Mouse (Mus musculus) stomach, embryonic 16.5 days (tissue): ENCODE data around the gene Nhsl1. TPM values are rescaled to one million over a fixed set of nuclear protein-coding genes. Genes with fewer than 3 reads are reported as not detected.
"Not testable (repeated sequence)": the region's sequence is repeated elsewhere in the genome, so short reads cannot be mapped to it uniquely, and the experiment has no call there.

ENCODE experiments used
- ATAC-seq: fragments of 200-750 bp; cut with Nextera tagmentation; 2 replicates; pipeline ENCODE4 v1.8.0; 2017; ENCODE audit warnings: moderate number of reproducible peaks, moderate TSS enrichment; ENCODE audit not compliant: insufficient read depth, low FRiP score
- H3K27ac ChIP-seq: fragments of 300-500 bp; sonication (generic); 2 replicates; pipeline ENCODE4 v1.5.1; 2014; ENCODE audit warnings: low read length
- H3K27me3 ChIP-seq: fragments of 300-500 bp; sonication (generic); 2 replicates; pipeline ENCODE4 v1.6.1; 2014; ENCODE audit warnings: low read length, control low read depth, mixed read lengths; ENCODE audit not compliant: control insufficient read depth, insufficient read depth
- H3K36me3 ChIP-seq: fragments of 300-500 bp; sonication (generic); 2 replicates; pipeline ENCODE4 v1.6.1; 2014; ENCODE audit warnings: low read length; ENCODE audit not compliant: control insufficient read depth, insufficient read depth
- H3K4me1 ChIP-seq: fragments of 300-500 bp; sonication (generic); 2 replicates; pipeline ENCODE4 v1.6.1; 2014; ENCODE audit warnings: low read length, control low read depth, mixed read lengths; ENCODE audit not compliant: control insufficient read depth, insufficient read depth
- H3K4me2 ChIP-seq: fragments of 300-500 bp; sonication (generic); 2 replicates; pipeline ENCODE4 v1.6.1; 2014; ENCODE audit warnings: low read depth, low read length, mixed read lengths
- H3K4me3 ChIP-seq: fragments of 300-500 bp; sonication (generic); replicated peaks from 2 replicates; pipeline ENCODE4 v1.5.1; 2014; ENCODE audit warnings: mild to moderate bottlenecking, low read length
- H3K9ac ChIP-seq: fragments of 300-500 bp; sonication (generic); 2 replicates; pipeline ENCODE4 v1.6.1; 2014; ENCODE audit warnings: low read length
- H3K9me3 ChIP-seq: fragments of 300-500 bp; sonication (generic); replicated peaks from 2 replicates; pipeline ENCODE4 v1.6.1; 2016; ENCODE audit warnings: low read length, control low read depth; ENCODE audit not compliant: control insufficient read depth
- WGBS: fragments of 180-500 bp; shearing (Covaris S2); extraction: QIAGEN DNeasy Blood & Tissue Kit; methylation state at CpG from one replicate; pipeline ENCODE4 v1.1.7; 2014; 5-methylcytosine and 5-hydroxymethylcytosine counted together
- polyA plus RNA-seq: library from polyadenylated mRNA; unstranded; fragments of >200 nt; fragmentation: Nextera tagmentation; extraction: Ambion mirVana; gene quantifications from 2 replicates; pipeline ENCODE4 v1.2.1, GENCODE M21; 2015

The Nhsl1 gene
- polyA plus RNA-seq, 1 experiment from 2014 or later, result 7.0 TPM

DNA sequence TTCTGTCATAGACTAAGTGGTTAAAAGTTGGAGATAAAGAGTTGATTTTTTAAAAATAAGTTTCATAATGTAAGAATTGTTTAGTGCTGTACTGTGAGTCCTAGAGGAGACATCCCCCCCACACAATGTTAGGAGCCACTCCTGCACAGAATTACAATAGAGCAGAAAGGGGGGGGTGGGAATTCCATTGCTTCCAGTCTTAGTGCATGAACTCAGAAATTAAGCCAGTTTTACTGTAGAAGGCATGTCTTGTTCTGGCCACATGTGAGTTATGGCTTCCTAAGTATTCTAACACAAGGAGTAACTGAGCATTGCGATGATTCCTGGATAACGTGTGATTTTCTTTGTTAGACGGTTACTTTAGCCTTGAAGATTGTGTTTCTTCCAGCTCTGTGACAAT lies 112.8 kb downstream of the Nhsl1 start:
- H3K36me3 ChIP-seq, result 0 out of 2 replicates have a peak, but pooled peaks cover 6% of the 10 kb centered on the region
- peaks cover 16% of the 10 kb centered on the region for H3K4me1 ChIP-seq
- H3K4me3 ChIP-seq, result peak overlapping the region; percentile 5
- H3K4me2 ChIP-seq, result peak overlapping the region; percentile 28
- ATAC-seq, result no peak
- H3K9ac ChIP-seq, result no peak overlapping the region
- H3K27ac ChIP-seq, result peak overlapping the region; percentile 16; the same call in 1 of the 2 replicates
- WGBS, result 43% methylated on average over 3 of the region's 3 CpGs
- no peaks in the 10 kb centered on the region for H3K27me3 ChIP-seq
- no peaks in the 10 kb centered on the region; the same call in 1 of the 2 replicates for H3K9me3 ChIP-seq

DNA sequence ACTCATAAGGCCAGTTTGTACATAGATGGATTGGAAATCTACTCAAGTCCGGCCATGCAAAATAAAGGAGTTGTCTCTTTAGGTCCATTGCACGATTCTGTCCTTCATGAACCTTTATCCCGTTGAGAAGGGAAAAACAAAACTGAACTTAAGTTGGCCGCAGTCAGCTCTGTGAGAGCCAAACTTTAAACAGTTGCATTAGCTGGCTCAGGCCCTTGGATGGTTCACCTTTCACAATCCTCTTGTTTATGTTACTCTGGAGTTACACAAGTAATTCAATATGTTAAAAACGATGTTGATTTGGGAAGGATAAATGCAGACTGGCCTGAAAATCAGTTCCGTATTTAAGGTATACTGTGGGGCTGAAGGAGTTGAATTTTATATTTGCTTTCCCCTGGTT lies 116.7 kb downstream of the Nhsl1 start:
- peak; percentile 42; the same call in 1 of the 2 replicates for ATAC-seq
- Histone ChIP-seq H3K27ac (peak overlapping the region; percentile 74), H3K4me1 (peaks cover 18% of the 10 kb centered on the region), H3K9ac (no peak overlapping the region), H3K9me3 (no peaks in the 10 kb centered on the region), H3K27me3 (no peaks in the 10 kb centered on the region), H3K4me3 (no peak overlapping the region), H3K36me3 (no peaks in the 10 kb centered on the region), H3K4me2 (peak overlapping the region; percentile 30; the same call in 1 of the 2 replicates)
- 45% methylated on average over 6 of the region's 6 CpGs for WGBS

DNA sequence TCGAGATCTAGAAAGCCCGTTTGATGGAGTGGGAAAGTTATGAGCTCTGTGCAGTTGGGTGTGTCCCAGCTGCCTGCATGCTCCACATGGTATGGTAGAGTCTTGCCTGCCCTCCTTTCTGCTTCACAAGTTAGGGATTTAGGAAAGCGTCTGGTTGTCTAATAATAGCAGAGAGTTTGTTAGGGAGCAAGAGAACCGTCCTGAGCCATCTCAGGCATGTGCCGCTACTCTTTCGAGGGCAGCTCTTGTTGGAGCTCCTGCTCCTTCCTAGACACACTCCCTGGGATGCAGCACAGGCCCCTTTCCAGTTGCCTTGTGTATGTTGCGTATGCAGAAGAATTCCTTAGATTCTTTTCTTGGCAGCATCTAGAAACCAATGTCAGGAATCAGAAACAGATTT lies 117.2 kb downstream of the Nhsl1 start:
- H3K9me3 ChIP-seq, result no peaks in the 10 kb centered on the region
- WGBS, result 28% methylated on average over 7 of the region's 7 CpGs
- 0 out of 2 replicates have a peak overlapping the region, but pooled peaks have one; percentile 29 for H3K9ac ChIP-seq
- H3K4me3 ChIP-seq, result no peak overlapping the region
- H3K27ac ChIP-seq, result peak overlapping the region; percentile 74
- peaks cover 18% of the 10 kb centered on the region for H3K4me1 ChIP-seq
- peak overlapping the region; percentile 30; the same call in 1 of the 2 replicates for H3K4me2 ChIP-seq
- H3K36me3 ChIP-seq, result no peaks in the 10 kb centered on the region
- ATAC-seq, result peak; percentile 46; the same call in 1 of the 2 replicates
- no peaks in the 10 kb centered on the region for H3K27me3 ChIP-seq

DNA sequence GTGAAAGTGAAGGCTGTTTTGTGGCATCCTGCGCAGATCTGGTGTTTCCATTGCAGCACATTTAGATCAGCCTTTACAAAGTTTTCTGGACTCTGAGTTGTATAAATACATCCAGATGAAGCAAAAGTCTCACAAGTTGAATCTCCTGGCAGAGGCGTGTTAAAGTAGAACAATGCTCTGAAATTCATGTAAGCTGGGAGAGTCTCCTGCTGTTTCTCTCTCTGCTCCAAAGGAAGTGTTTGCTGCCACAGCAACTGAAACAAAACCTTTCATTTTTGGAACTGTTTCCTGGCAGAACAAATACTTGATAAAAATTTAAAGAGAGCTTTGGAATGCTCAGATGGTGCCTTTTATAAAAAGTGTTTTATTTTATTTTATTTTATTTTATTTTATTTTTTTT lies 118.8 kb downstream of the Nhsl1 start:
- peak overlapping the region; percentile 62; the same call in 1 of the 2 replicates for H3K27ac ChIP-seq
- 64% methylated on average over 2 of the region's 2 CpGs for WGBS

DNA sequence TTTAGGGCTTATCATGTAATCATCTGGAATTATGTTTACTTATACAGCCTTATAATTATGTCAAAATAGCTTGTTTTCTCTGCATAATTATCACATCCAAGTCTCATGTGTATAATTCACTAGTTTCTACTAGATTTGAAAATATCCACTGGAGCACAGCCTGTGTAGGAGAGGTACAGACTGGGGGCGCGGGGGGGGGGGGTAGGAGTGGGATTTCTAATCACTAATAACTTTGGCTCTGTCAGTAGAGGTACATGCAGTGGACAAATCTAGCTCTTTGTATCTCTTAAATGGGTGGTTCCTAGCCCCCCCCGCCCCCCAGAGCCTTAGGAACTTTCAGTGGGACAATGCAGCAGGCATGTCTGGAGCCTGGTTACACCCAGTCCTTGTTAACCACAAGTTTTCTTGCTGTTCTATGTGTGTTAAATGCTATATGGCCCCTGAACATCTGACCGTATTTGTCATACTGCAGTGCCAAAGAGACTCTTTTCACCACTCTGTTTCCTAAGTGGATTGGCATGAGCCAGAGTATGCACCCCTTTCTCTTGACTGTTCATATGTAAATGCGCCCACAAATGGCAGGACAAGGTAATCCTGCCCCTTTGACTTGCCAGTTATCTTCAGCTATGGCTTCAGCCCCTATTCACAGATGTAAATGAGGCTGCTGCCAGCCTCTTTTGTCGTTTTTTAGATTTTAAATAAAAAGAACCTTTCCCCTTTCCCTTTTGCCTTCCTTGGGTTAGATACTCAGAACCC lies 127.0 kb downstream of the Nhsl1 start:
- H3K9me3 ChIP-seq, result no peaks in the 10 kb centered on the region
- H3K27me3 ChIP-seq, result no peaks in the 10 kb centered on the region
- no peak overlapping the region for H3K4me2 ChIP-seq
- no peak for ATAC-seq
- no peak overlapping the region for H3K9ac ChIP-seq
- H3K4me3 ChIP-seq, result no peak overlapping the region
- H3K4me1 ChIP-seq, result peaks cover 12% of the 10 kb centered on the region
- WGBS, result 50% methylated on average over 6 of the region's 6 CpGs
- no peaks in the 10 kb centered on the region for H3K36me3 ChIP-seq
- H3K27ac ChIP-seq, result peak overlapping the region; percentile 10; the same call in 1 of the 2 replicates

More for the DNA sequence above, 118.8 kb downstream of the Nhsl1 start:
- H3K4me1 ChIP-seq, result peaks cover 18% of the 10 kb centered on the region
- H3K9me3 ChIP-seq, result no peaks in the 10 kb centered on the region
- no peak overlapping the region for H3K4me2 ChIP-seq
- H3K36me3 ChIP-seq, result no peaks in the 10 kb centered on the region
- ATAC-seq, result no peak
- no peak overlapping the region for H3K4me3 ChIP-seq
- H3K27me3 ChIP-seq, result no peaks in the 10 kb centered on the region
- H3K9ac ChIP-seq, result no peak overlapping the region

DNA sequence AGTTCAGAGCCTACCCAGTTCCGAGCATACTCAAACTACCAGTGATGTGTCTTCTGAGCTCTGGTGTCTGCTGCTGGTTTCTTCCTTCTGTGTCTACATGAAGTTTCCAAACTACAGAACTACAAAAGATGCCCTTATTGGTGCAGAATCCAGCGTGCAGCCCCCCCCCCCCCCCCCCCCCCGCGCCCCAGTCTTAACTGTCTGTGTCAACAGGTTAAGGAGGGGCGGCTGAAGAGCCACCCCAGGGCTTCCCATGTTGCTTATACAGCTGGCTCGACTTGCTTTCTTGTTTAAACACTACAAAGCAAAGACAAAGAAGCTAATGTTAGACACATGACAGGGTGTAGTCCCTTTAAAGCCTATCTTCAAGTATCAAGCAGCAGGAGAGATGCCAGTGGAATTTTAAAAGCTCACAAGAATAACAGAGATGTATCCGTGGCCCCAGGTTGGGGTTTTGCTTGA lies 127.6 kb downstream of the Nhsl1 start:
- no peaks in the 10 kb centered on the region for H3K9me3 ChIP-seq
- H3K27me3 ChIP-seq, result no peaks in the 10 kb centered on the region
- no peak for ATAC-seq
- H3K9ac ChIP-seq, result no peak overlapping the region
- H3K4me3 ChIP-seq, result no peak overlapping the region
- peaks cover 12% of the 10 kb centered on the region for H3K4me1 ChIP-seq
- H3K27ac ChIP-seq, result 0 out of 2 replicates have a peak overlapping the region, but pooled peaks have one; percentile 10
- no peaks in the 10 kb centered on the region for H3K36me3 ChIP-seq
- H3K4me2 ChIP-seq, result no peak overlapping the region
- 18% methylated on average over 5 of the region's 7 CpGs for WGBS

DNA sequence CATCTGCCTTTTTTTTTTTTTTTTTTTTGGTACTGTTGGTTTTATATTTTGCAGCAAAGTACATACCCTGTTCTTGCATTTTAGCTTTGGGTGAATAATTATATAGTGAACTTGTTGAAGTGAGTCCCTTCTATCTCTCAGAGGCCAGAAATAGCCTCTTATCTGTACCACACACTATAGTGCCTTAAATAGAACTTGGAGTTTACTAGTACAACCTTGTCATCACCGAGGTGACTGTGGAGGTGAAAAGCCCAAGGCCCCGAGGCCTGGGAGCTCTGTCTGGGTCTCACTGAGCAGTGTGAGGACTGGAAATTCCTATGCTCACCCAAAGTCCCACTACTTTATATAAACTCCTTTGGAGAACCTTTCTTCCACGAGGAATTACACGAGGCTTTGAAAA lies 128.5 kb downstream of the Nhsl1 start:
- Histone ChIP-seq H3K4me3 (no peak overlapping the region), H3K4me2 (no peak overlapping the region), H3K36me3 (no peaks in the 10 kb centered on the region), H3K9me3 (no peaks in the 10 kb centered on the region), H3K27ac (no peak overlapping the region), H3K27me3 (no peaks in the 10 kb centered on the region), H3K4me1 (peaks cover 12% of the 10 kb centered on the region), H3K9ac (no peak overlapping the region)
- WGBS, result 37% methylated on average over 4 of the region's 4 CpGs
- ATAC-seq, result no peak

DNA sequence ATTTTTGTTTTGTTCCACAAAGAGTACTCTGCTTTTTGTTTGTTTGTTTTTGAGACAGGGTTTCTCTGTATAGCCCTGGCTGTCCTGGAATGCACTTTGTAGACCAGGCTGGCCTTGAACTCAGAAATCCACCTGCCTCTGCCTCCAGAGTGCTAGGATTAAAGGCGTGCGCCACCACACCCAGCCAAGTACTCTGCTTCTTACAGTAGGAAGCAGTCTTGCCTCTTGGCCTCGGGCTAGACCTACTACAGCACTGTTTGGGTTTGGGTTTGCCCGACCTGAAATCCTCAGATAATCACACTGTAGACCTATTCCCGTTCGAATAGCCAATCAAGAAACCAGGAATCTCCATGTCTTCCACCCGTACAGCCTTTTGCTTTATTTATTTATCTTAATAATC lies 130.1 kb downstream of the Nhsl1 start:
- WGBS, result 84% methylated on average over 7 of the region's 7 CpGs
- H3K4me2 ChIP-seq, result not testable (repeated sequence)

DNA sequence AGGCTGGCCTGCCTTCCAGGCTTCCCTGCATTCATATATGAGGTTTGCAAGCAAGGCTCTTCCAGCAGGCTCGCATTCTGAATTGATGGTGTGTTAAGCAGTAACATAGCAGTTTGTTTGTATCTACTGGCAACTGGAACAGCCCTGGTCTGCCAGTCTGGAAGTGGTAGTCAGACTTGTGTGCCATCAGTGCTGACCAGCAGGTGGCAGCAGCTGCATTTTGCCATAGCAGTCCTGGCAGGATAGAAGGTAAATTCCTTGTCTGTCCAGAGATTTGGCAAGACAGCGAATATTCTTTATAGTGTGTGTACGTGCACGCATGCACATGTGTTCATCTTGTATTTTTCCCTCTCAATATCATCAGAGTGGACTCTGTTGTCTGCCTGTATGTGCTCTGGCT lies 134.6 kb downstream of the Nhsl1 start:
- H3K36me3 ChIP-seq, result no peaks in the 10 kb centered on the region
- H3K27ac ChIP-seq, result no peak overlapping the region
- H3K4me3 ChIP-seq, result no peak overlapping the region
- H3K9ac ChIP-seq, result no peak overlapping the region
- no peaks in the 10 kb centered on the region; the same call in 1 of the 2 replicates for H3K4me1 ChIP-seq
- no peaks in the 10 kb centered on the region for H3K27me3 ChIP-seq
- H3K9me3 ChIP-seq, result no peaks in the 10 kb centered on the region
- no peak overlapping the region for H3K4me2 ChIP-seq
- ATAC-seq, result peak; percentile 80
- 24% methylated on average over 4 of the region's 4 CpGs for WGBS

More for the DNA sequence above, 130.1 kb downstream of the Nhsl1 start:
- not testable (repeated sequence) for H3K27ac ChIP-seq, H3K4me3 ChIP-seq, ATAC-seq, H3K36me3 ChIP-seq, H3K9ac ChIP-seq, H3K27me3 ChIP-seq, H3K9me3 ChIP-seq
- H3K4me1 ChIP-seq, result peaks cover 12% of the 10 kb centered on the region
